Mouse (Mus musculus) pancreas, adult 10 weeks (tissue): ENCODE results near the gene Clec4n. TPM values are rescaled to one million over a fixed set of nuclear protein-coding genes. Genes with fewer than 3 reads are reported as not detected.

Experiments
- polyA plus RNA-seq: library from polyadenylated mRNA; stranded (reverse); fragments of 350-450 nt; fragmentation: Illumina TruSeq; extraction: RNeasy Lipid Tissue Mini Kit (QIAGEN cat#74804); gene quantifications from one replicate; pipeline ENCODE4 v1.2.3, GENCODE M21; 2015; ENCODE audit warnings: low read depth, low replicate concordance; ENCODE audit not compliant: insufficient read depth

The Clec4n gene
- polyA plus RNA-seq = not detected

DNA sequence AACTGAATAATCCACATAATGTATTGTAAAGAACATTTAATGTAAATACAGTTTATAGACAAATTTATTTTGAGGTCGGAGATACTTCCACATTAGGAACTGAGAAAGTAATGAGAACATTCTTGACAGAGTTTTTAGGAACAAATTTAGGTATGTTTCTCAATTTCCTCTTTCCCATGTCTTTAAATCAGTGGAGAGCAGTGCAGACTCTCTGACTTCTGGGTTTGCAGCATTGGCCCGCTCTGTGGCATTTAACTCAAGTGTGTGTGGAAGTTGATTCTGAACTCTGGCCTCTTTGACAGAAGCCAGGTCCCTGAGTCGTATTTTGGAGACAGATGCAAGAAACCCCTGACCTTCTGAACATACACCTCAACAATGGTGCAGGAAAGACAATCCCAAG lies at the start of gene Clec4n:
Clec4n (plus strand) TSS at position 200 of the 400 bp plus-strand sequence.

DNA sequence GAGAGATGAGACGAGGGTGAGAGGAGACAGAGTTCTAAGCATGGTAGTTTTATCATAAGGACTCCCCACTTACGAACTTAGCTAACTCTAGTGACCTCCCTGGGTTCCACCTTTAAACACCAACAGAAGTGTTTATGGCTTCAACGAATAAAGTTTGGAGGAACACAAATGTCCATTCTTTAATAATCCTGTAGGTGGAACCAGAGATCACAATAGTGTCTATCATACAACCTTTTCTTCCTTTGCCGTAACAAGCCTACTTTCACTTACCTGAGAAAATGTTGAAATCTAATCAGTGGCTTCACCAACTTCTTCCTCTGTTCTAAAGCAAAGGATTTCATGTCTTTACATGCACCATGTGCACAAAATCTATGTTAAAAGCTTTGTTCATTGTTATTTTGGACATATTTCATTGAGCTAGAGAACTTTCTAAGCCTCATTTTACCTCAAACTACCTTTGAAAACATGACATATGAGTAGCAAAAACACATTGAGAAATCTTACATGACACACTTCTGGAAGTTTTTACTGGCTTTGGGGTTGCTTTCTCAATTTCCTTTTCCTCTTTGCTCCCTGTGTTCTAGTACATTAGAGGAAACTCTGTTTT lies 32.0 kb downstream of the Clec4n start, which contains the start of gene Clec4d:
Clec4d (plus strand) TSS at position 557 of the 607 bp plus-strand sequence.

DNA sequence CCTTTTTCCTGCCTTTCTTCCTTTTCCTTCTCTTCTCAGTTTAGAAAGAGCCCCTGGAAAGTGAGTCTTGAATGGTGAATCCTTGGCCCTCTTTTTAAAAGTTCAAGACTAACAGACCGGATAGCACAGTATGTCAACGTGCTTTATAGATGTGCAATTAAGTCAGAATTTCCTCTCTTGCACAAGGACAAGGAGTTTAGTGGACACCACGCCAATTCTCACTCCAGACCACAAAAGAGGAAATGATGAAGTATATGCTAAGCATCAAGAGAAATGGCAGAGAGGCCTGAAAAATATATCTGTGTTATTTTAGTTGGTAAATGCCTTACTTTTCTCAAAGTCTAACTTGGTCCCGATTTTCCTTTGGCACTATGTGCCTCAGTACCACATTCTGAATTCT lies 60.1 kb downstream of the Clec4n start, which contains the start of gene Clec4e:
Clec4e (minus strand) TSS at position 118 of the 400 bp plus-strand sequence.

Other genes with a start within 250 kb of the Clec4n start
- not detected for gene Clec4a4, start 239.5 kb upstream of the Clec4n start, polyA plus RNA-seq
- gene Clec4b1, start 179.9 kb upstream of the Clec4n start, polyA plus RNA-seq = not detected
- gene Clec4a2, start 123.4 kb upstream of the Clec4n start, polyA plus RNA-seq = 1.5 TPM
- not detected for gene Clec4b2, start 57.0 kb upstream of the Clec4n start, polyA plus RNA-seq
- not detected for gene Clec4d, start 32.3 kb downstream of the Clec4n start, polyA plus RNA-seq
- not detected for gene Clec4e, start 60.0 kb downstream of the Clec4n start, polyA plus RNA-seq
- gene Vmn2r19, start 78.5 kb downstream of the Clec4n start, polyA plus RNA-seq = not detected
- not detected for gene Vmn2r20, start 188.3 kb downstream of the Clec4n start, polyA plus RNA-seq